Mouse (Mus musculus): Measurements from ENCODE around the gene Cavin1. TPM values are rescaled to one million over a fixed set of nuclear protein-coding genes. Genes with fewer than 3 reads are reported as not detected.

Gene Cavin1
- total and polyA plus RNA-seq, 2 experiments from 2014 or later, result 305 to 442 TPM

- DNase-seq (ENCODE audit: low spot score), result no peak
- Histone ChIP-seq H3K4me3 (ENCODE audit: low read depth, low read length) (no peak overlapping the region), H3K36me3 (replicated peaks; ENCODE audit: control insufficient read depth, insufficient read depth, low read length) (peaks cover 23% of the 10 kb centered on the region), H3K4me2 (ENCODE audit: low read depth, low read length) (no peak overlapping the region), H3K27ac (ENCODE audit: low read depth) (no peak overlapping the region), H3K4me1 (ENCODE audit: control insufficient read depth, insufficient read depth) (peaks cover 6% of the 10 kb centered on the region), H3K27me3 (ENCODE audit: control insufficient read depth, insufficient read depth, low read length) (no peaks in the 10 kb centered on the region), H3K9me3 (replicated peaks; ENCODE audit: control insufficient read depth, low read length) (no peaks in the 10 kb centered on the region), H3K9ac (replicated peaks; ENCODE audit: low read depth, low read length) (no peak overlapping the region)
- 92% methylated on average over 4 of the region's 4 CpGs for WGBS
- TF ChIP-seq EP300 (IDR thresholded peaks at IDR 0.05; ENCODE audit: low read depth), result no peak
- no peak for TF ChIP-seq CTCF (IDR thresholded peaks at IDR 0.05; ENCODE audit: low read depth)
- ATAC-seq (ENCODE audit: insufficient read depth, low read depth), result no peak
These were observed 49.6 kb downstream of the Cavin1 start for GRCm38 (mm10) chr11:100920887-100921624.

- no peak overlapping the region for H3K27ac ChIP-seq (ENCODE audit: low read depth)
- H3K4me2 ChIP-seq (ENCODE audit: low read depth, low read length), result no peak overlapping the region
- no peak for TF ChIP-seq CTCF (IDR thresholded peaks at IDR 0.05; ENCODE audit: low read depth)
- no peak for TF ChIP-seq EP300 (IDR thresholded peaks at IDR 0.05; ENCODE audit: low read depth)
- DNase-seq (ENCODE audit: low spot score), result no peak
- ATAC-seq (ENCODE audit: insufficient read depth, low read depth), result no peak
- H3K27me3 ChIP-seq (ENCODE audit: control insufficient read depth, insufficient read depth, low read length), result no peaks in the 10 kb centered on the region
- WGBS, result 85% methylated on average over 5 of the region's 5 CpGs
- no peak overlapping the region for H3K9ac ChIP-seq (replicated peaks; ENCODE audit: low read depth, low read length)
- H3K4me1 ChIP-seq (ENCODE audit: control insufficient read depth, insufficient read depth), result no peaks in the 10 kb centered on the region
- no peaks in the 10 kb centered on the region for H3K9me3 ChIP-seq (replicated peaks; ENCODE audit: control insufficient read depth, low read length)
- H3K4me3 ChIP-seq (ENCODE audit: low read depth, low read length), result no peak overlapping the region
- H3K36me3 ChIP-seq (replicated peaks; ENCODE audit: control insufficient read depth, insufficient read depth, low read length), result peaks cover 36% of the 10 kb centered on the region
These were observed 52.7 kb downstream of the Cavin1 start for GRCm38 (mm10) chr11:100918007-100918406.

- 89% methylated on average over 4 of the region's 4 CpGs for WGBS
- H3K36me3 ChIP-seq (replicated peaks; ENCODE audit: control insufficient read depth, insufficient read depth, low read length), result peaks cover 36% of the 10 kb centered on the region
These were observed 54.2 kb downstream of the Cavin1 start for GRCm38 (mm10) chr11:100916432-100916971.

DNA sequence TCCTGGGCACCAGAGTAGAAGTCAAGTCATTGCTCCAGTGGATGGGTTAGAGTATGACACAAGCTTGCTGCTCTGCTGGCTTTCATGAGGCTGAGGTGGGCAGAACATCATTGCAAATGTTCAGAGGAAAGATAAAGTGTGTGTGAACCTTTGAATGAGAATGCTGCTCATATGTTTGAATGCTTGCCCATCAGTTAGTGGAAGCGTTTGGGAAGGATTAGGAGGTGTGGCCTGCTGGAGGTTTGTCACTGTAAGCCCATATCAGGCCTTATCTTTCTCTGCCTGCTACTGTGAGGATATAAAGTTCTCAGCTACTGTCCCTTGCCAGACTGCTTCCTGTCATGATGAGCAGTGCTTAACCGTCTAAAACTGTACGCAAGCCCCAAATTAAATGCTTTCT, 55.6 kb downstream of the Cavin1 start:
- Histone ChIP-seq H3K4me2 (ENCODE audit: low read depth, low read length) (no peak overlapping the region), H3K27ac (ENCODE audit: low read depth) (no peak overlapping the region), H3K4me1 (ENCODE audit: control insufficient read depth, insufficient read depth) (peaks cover 4% of the 10 kb centered on the region), H3K27me3 (ENCODE audit: control insufficient read depth, insufficient read depth, low read length) (no peaks in the 10 kb centered on the region), H3K9ac (replicated peaks; ENCODE audit: low read depth, low read length) (no peak overlapping the region), H3K4me3 (ENCODE audit: low read depth, low read length) (no peak overlapping the region), H3K9me3 (replicated peaks; ENCODE audit: control insufficient read depth, low read length) (no peaks in the 10 kb centered on the region), H3K36me3 (replicated peaks; ENCODE audit: control insufficient read depth, insufficient read depth, low read length) (peaks cover 48% of the 10 kb centered on the region)
- ATAC-seq (ENCODE audit: insufficient read depth, low read depth) (no peak), DNase-seq (ENCODE audit: low spot score) (no peak)
- TF ChIP-seq EP300 (IDR thresholded peaks at IDR 0.05; ENCODE audit: low read depth), result no peak
- TF ChIP-seq CTCF (IDR thresholded peaks at IDR 0.05; ENCODE audit: low read depth), result no peak
- 69% methylated on average over 3 of the region's 3 CpGs for WGBS

More at GRCm38 (mm10) chr11:100916432-100916971, 54.2 kb downstream of the Cavin1 start:
- Histone ChIP-seq H3K27me3 (ENCODE audit: control insufficient read depth, insufficient read depth, low read length) (no peaks in the 10 kb centered on the region), H3K4me1 (ENCODE audit: control insufficient read depth, insufficient read depth) (peaks cover 4% of the 10 kb centered on the region), H3K4me3 (ENCODE audit: low read depth, low read length) (no peak overlapping the region), H3K4me2 (ENCODE audit: low read depth, low read length) (no peak overlapping the region), H3K27ac (ENCODE audit: low read depth) (no peak overlapping the region), H3K9me3 (replicated peaks; ENCODE audit: control insufficient read depth, low read length) (no peaks in the 10 kb centered on the region), H3K9ac (replicated peaks; ENCODE audit: low read depth, low read length) (no peak overlapping the region)
- DNase-seq (ENCODE audit: low spot score), result no peak
- TF ChIP-seq EP300 (IDR thresholded peaks at IDR 0.05; ENCODE audit: low read depth) (no peak), CTCF (IDR thresholded peaks at IDR 0.05; ENCODE audit: low read depth) (no peak)
- no peak for ATAC-seq (ENCODE audit: insufficient read depth, low read depth)

DNA sequence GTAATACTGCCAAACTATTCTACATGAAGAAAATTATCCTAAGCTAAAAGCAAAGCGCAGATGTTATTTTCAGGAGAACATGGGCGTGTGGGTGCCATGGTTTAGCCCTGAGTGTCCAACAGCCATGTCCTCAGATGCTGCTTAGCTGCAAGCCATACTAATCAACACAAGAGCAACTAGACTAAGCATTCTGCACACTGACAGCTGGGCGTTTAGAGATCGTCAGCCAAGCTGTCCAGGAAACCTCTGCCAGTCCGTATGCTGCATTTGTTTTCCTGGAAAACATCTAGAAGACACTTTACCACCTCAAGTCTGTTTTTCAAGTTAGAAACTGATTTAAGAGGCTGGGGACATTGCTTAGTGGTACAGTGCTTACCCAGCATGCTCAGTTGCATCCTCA, 56.3 kb downstream of the Cavin1 start:
- WGBS, result 75% methylated on average over 5 of the region's 5 CpGs
- Histone ChIP-seq H3K9ac (replicated peaks; ENCODE audit: low read depth, low read length) (no peak overlapping the region), H3K27me3 (ENCODE audit: control insufficient read depth, insufficient read depth, low read length) (no peaks in the 10 kb centered on the region), H3K36me3 (replicated peaks; ENCODE audit: control insufficient read depth, insufficient read depth, low read length) (peaks cover 55% of the 10 kb centered on the region), H3K9me3 (replicated peaks; ENCODE audit: control insufficient read depth, low read length) (no peaks in the 10 kb centered on the region), H3K4me2 (ENCODE audit: low read depth, low read length) (no peak overlapping the region), H3K4me1 (ENCODE audit: control insufficient read depth, insufficient read depth) (peaks cover 4% of the 10 kb centered on the region), H3K4me3 (ENCODE audit: low read depth, low read length) (no peak overlapping the region), H3K27ac (ENCODE audit: low read depth) (no peak overlapping the region)
- ATAC-seq (ENCODE audit: insufficient read depth, low read depth) (no peak), DNase-seq (ENCODE audit: low spot score) (no peak)
- TF ChIP-seq EP300 (IDR thresholded peaks at IDR 0.05; ENCODE audit: low read depth) (no peak), CTCF (IDR thresholded peaks at IDR 0.05; ENCODE audit: low read depth) (no peak)

All from heart, postnatal 0 days (tissue).